Mouse (Mus musculus) adipose tissue, adult 10 weeks (tissue): ENCODE data around the gene Btbd35f24. TPM values are rescaled to one million over a fixed set of nuclear protein-coding genes. Genes with fewer than 3 reads are reported as not detected.

Source experiments
- polyA plus RNA-seq: library from polyadenylated mRNA; stranded (reverse); fragments of 350-450 nt; fragmentation: Illumina TruSeq; extraction: RNeasy Lipid Tissue Mini Kit (QIAGEN cat#74804); gene quantifications from one replicate; pipeline ENCODE4 v1.2.3, GENCODE M21; 2014; ENCODE audit warnings: low read depth, low replicate concordance

The Btbd35f24 gene
- polyA plus RNA-seq, result not detected

DNA sequence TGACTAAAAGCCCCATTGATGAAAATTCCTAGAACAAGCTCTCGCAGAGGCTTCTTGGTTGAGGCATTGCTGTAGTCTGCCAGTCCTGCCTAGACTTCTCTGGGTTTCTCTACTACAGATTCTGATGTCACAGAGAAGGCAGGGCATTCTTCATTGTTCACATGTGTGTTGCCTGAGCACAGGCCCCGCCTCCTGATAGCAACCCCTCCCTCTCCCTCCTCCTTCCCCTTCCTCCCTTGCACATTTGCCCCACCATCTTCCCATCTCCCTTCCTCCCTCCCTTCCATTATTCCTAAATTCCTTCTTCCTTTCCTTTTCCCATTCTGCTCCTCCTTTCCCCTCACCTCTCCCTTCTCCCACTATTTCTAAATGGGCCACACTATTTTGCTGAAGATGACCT, at the start of gene Btbd35f24:
Gene Btbd35f24 (minus strand): TSS at position 101 of the 400 bp plus-strand sequence.

Other genes starting within 250 kb of the Btbd35f24 start
- not detected for gene Btbd35f23, start 119.0 kb downstream of the Btbd35f24 start, polyA plus RNA-seq
- gene Btbd35f11, start 247.9 kb upstream of the Btbd35f24 start, polyA plus RNA-seq, result not detected